In the genomic region with DNA sequence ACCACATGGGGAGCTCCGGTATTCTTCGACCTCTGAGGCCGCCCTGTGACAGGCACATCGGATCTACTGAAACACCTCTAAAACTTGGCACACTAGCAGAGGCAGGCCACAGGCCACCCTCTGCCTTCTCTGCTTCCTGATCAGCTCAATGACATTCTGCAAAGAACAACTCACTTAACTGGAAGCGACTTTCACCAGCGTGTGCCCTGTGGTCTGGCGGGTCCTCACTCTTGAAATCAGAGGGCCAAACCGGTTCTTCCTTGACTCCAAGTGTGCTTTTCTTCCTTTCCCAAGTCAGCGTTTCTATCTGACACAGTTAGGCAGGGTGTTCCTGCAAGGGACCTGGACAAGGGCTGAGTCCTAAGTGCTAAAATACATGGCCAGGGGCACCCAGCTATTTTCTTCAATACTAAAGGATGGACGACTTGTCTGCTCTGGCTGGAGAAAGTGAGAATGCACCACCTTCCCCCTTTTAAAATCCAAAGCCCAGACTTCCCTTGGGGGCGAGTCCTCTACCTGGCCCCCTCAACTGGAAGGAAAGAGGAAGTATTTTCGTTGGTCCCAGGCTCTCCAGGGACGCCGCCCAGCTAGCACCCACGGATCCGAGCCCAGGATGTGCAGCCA, we compare ENCODE assay signal across 8 mouse cellular contexts. TPM values are rescaled to one million over a fixed set of nuclear protein-coding genes. Genes with fewer than 3 reads are reported as not detected.
DNase-seq lines count a peak whose midpoint lies in the region; ATAC-seq lines count a peak whose summit lies in the region.

No protein-coding gene starts in this region.

- no peaks in the 10 kb centered on the region; the same call in 1 of the 2 replicates for H3K9me3 ChIP-seq in kidney, embryonic 16.5 days (ENCODE audit: low read length)
- H3K9me3 ChIP-seq in midbrain, embryonic 16.5 days (replicated peaks; ENCODE audit: control insufficient read depth, low read length, poor library complexity, severe bottlenecking) = no peaks in the 10 kb centered on the region

- 14% methylated on average over 16 of the region's 16 CpGs for WGBS in kidney, embryonic 16.5 days
- WGBS in midbrain, embryonic 16.5 days = 11% methylated on average over 16 of the region's 16 CpGs

- H3K27ac ChIP-seq in kidney, embryonic 16.5 days (ENCODE audit: low read length) = peak overlapping the region; percentile 41; the same call in 1 of the 2 replicates
- H3K27ac ChIP-seq in midbrain, embryonic 16.5 days (ENCODE audit: low read length) = no peak overlapping the region; the same call in 1 of the 2 replicates

- ATAC-seq in kidney, embryonic 16.5 days (ENCODE audit: low FRiP score, low TSS enrichment) = peak; percentile 31
- peak; percentile 75 for ATAC-seq in midbrain, embryonic 16.5 days

- no peaks in the 10 kb centered on the region for H3K36me3 ChIP-seq in kidney, embryonic 16.5 days (ENCODE audit: insufficient read depth, low read length)
- no peaks in the 10 kb centered on the region for H3K36me3 ChIP-seq in midbrain, embryonic 16.5 days (ENCODE audit: control insufficient read depth, insufficient read depth, low read length)

- H3K4me2 ChIP-seq in kidney, embryonic 16.5 days (replicated peaks; ENCODE audit: low read depth, low read length) = peak overlapping the region; percentile 88
- H3K4me2 ChIP-seq in midbrain, embryonic 16.5 days (ENCODE audit: low read length) = peak overlapping the region; percentile 94

- peak; percentile 19 for DNase-seq in embryo, embryonic 10.5 days (ENCODE audit: low spot score)
- DNase-seq in embryo, embryonic 9.5 days (ENCODE audit: extremely low spot score) = no peak
- peak; percentile 10 for DNase-seq in urinary bladder, postnatal 14 days (ENCODE audit: low spot score)
- no peak for DNase-seq in urinary bladder, postnatal 4 days (ENCODE audit: low spot score in 2 of 2)
- no peak for DNase-seq in MN1 (ENCODE audit: low spot score)
- DNase-seq in frontal cortex, postnatal 25 days (ENCODE audit: low spot score in 2 of 2) = no peak

- peaks cover 11% of the 10 kb centered on the region; the same call in 1 of the 2 replicates for H3K4me1 ChIP-seq in kidney, embryonic 16.5 days (ENCODE audit: insufficient read depth, low read length)
- H3K4me1 ChIP-seq in midbrain, embryonic 16.5 days (ENCODE audit: control insufficient read depth, insufficient read depth, low read length) = peaks cover 15% of the 10 kb centered on the region; the same call in 1 of the 2 replicates

- peaks cover 14% of the 10 kb centered on the region; the same call in 1 of the 2 replicates for H3K27me3 ChIP-seq in kidney, embryonic 16.5 days (ENCODE audit: insufficient read depth, low read length)
- no peaks in the 10 kb centered on the region for H3K27me3 ChIP-seq in midbrain, embryonic 16.5 days (ENCODE audit: control insufficient read depth, insufficient read depth, low read depth, low read length)

- peak overlapping the region; percentile 78 for H3K9ac ChIP-seq in kidney, embryonic 16.5 days (replicated peaks; ENCODE audit: low read length)
- peak overlapping the region; percentile 92 for H3K9ac ChIP-seq in midbrain, embryonic 16.5 days (ENCODE audit: low read depth, low read length)

- H3K4me3 ChIP-seq in kidney, embryonic 16.5 days (ENCODE audit: low read length) = peak overlapping the region; percentile 83
- peak overlapping the region; percentile 81 for H3K4me3 ChIP-seq in midbrain, embryonic 16.5 days (ENCODE audit: low read depth, low read length)

RNA-seq across cellular contexts. Expression of a gene that starts 0.4 kb away (rescaled TPM):
- polyA plus RNA-seq in kidney, embryonic 16.5 days (2015; fragmentation: Nextera tagmentation; extraction: Ambion mirVana) = 21.5 and 22.0 TPM in 2 replicates
- polyA plus RNA-seq in midbrain, embryonic 16.5 days (2015; fragmentation: Nextera tagmentation; extraction: Ambion mirVana) = 16.1 and 18.4 TPM in 2 replicates

Comparison
In these comparisons a context has a peak if more than half of its experiments do, and no peak if none do; other contexts are left out.
1. DNase-seq: peak in embryo, embryonic 10.5 days (single experiment) and urinary bladder, postnatal 14 days (single experiment); none in embryo, embryonic 9.5 days (single experiment), urinary bladder, postnatal 4 days (0 of 2), MN1 (single experiment) and frontal cortex, postnatal 25 days (0 of 2).